Mouse (Mus musculus) naive thymus-derived CD4-positive, alpha-beta T cell, adult 5 months (primary cell): Measurements from ENCODE around the gene Deaf1. TPM values are rescaled to one million over a fixed set of nuclear protein-coding genes. Genes with fewer than 3 reads are reported as not detected.

Experiments
- polyA plus RNA-seq: library from polyadenylated mRNA; unstranded; fragments of 100-300 nt; shearing (Covaris generic); gene quantifications from one replicate; pipeline ENCODE4 v1.2.1, GENCODE M21; 2017

The Deaf1 gene
- polyA plus RNA-seq = 75.5 TPM

DNA sequence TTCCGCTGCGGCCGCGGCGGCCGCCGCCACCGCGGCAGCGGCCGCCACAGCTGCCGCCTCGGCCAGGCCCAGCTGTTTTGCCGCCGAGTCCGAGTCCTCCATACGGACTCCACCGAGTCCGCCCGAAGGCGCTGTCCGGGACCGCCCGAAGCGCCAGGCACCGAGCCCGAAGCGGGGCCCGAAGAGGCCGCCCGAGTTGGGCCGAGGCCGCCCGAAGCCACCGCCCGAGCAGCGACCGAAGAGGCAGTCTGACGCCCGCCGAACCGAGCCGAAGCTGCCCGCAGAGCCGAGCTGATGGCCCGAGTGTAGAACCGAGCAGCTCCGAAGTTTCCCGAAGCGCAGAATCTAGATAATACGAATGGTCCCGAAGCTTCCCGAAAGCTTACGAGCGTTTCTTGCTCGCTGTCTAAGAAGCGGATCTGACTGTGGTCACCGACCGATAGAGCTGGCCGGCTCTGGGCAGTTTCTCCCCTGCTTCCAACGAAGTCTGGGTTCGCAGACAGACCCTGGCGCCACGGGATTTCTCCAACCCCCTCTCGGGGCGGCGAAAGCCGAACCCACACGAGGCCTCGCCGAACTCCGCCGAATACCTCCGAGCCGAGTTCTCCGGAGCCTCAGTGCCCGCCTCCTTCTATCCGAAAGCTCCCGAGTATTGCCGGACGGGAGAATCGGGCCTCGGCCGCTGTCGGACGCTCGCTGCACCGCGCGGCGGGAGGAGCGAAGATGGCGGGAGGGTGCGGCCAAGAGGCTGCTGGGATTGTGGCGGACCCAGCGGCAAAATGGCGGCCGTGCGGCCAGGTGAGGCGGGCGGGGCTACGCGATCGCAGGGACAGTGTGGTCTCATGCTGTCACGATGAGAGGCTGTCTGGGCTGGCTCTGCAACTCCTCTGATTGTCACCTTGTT is at the start of gene Deaf1, which contains the start of gene Tmem80:
Gene Deaf1 (minus strand): TSS at position 222 of the 904 bp plus-strand sequence.
Gene Tmem80 (plus strand): TSS at position 271 of the 904 bp plus-strand sequence.

GRCm38 (mm10) chr7:141338576-141339131 is 11.2 kb upstream of the Deaf1 start, which contains the start of gene Eps8l2:
TSS of gene Eps8l2 (plus strand) at chr7:141338880.

GRCm38 (mm10) chr7:141291921-141292582 is 35.4 kb downstream of the Deaf1 start, which contains the start of gene Drd4:
TSS of gene Drd4 (plus strand) at chr7:141292006.

GRCm38 (mm10) chr7:141278766-141279590 is 48.5 kb downstream of the Deaf1 start, which contains the start of gene Sct:
TSS of gene Sct (minus strand) at chr7:141279133.

GRCm38 (mm10) chr7:141276546-141276945 is 50.9 kb downstream of the Deaf1 start, which contains the start of gene Cdhr5:
TSS of gene Cdhr5 (minus strand) at chr7:141276786.

GRCm38 (mm10) chr7:141265739-141266561 is 61.5 kb downstream of the Deaf1 start, which contains the start of gene Irf7:
TSS of gene Irf7 (minus strand) at chr7:141266481.

Other genes starting within 250 kb of the Deaf1 start
- gene Pkp3, start 249.5 kb downstream of the Deaf1 start, polyA plus RNA-seq = 95.4 TPM
- 73.6 TPM for gene Sigirr, start 227.1 kb downstream of the Deaf1 start, polyA plus RNA-seq
- not detected for gene Ano9, start 209.9 kb downstream of the Deaf1 start, polyA plus RNA-seq
- 8.6 TPM for gene Ptdss2, start 205.3 kb downstream of the Deaf1 start, polyA plus RNA-seq
- 49.7 TPM for gene Rnh1, start 154.8 kb downstream of the Deaf1 start, polyA plus RNA-seq
- gene Hras, start 133.7 kb downstream of the Deaf1 start, polyA plus RNA-seq = 25.1 TPM
- gene Lrrc56, start 133.5 kb downstream of the Deaf1 start, polyA plus RNA-seq = 2.3 TPM
- gene Lmntd2, start 113.6 kb downstream of the Deaf1 start, polyA plus RNA-seq = 6.6 TPM
- gene Rassf7, start 111.8 kb downstream of the Deaf1 start, polyA plus RNA-seq = 10.0 TPM
- 112 TPM for gene Phrf1, start 98.9 kb downstream of the Deaf1 start, polyA plus RNA-seq
- gene Irf7, start 61.2 kb downstream of the Deaf1 start, polyA plus RNA-seq = 103 TPM
- gene Cdhr5, start 50.9 kb downstream of the Deaf1 start, polyA plus RNA-seq = not detected
- not detected for gene Sct, start 48.6 kb downstream of the Deaf1 start, polyA plus RNA-seq
- gene Drd4, start 35.7 kb downstream of the Deaf1 start, polyA plus RNA-seq = not detected
- gene Tmem80, start within 50 bp of the Deaf1 start, polyA plus RNA-seq = 29.6 TPM
- not detected for gene Eps8l2, start 11.2 kb upstream of the Deaf1 start, polyA plus RNA-seq
- 215 TPM for gene Taldo1, start 64.5 kb upstream of the Deaf1 start, polyA plus RNA-seq
- 31.3 TPM for gene Gatd1, start 86.4 kb upstream of the Deaf1 start, polyA plus RNA-seq
- not detected for gene Cend1, start 101.8 kb upstream of the Deaf1 start, polyA plus RNA-seq
- gene Slc25a22, start 110.2 kb upstream of the Deaf1 start, polyA plus RNA-seq = 72.6 TPM
- 3.4 TPM for gene Pidd1, start 116.3 kb upstream of the Deaf1 start, polyA plus RNA-seq
- gene Rplp2, start 119.7 kb upstream of the Deaf1 start, polyA plus RNA-seq = 2,296 TPM
- 132 TPM for gene Pnpla2, start 127.5 kb upstream of the Deaf1 start, polyA plus RNA-seq
- 0.88 TPM for gene Cracr2b, start 133.4 kb upstream of the Deaf1 start, polyA plus RNA-seq
- gene Cd151, start 139.7 kb upstream of the Deaf1 start, polyA plus RNA-seq = 5.6 TPM
- 20.3 TPM for gene Polr2l, start 147.4 kb upstream of the Deaf1 start, polyA plus RNA-seq
- 1.1 TPM for gene Tspan4, start 147.6 kb upstream of the Deaf1 start, polyA plus RNA-seq
- gene Chid1, start 212.2 kb upstream of the Deaf1 start, polyA plus RNA-seq = 12.1 TPM
- 102 TPM for gene Ap2a2, start 234.5 kb upstream of the Deaf1 start, polyA plus RNA-seq